Mouse (Mus musculus) layer of hippocampus, postnatal 10 days (tissue): ENCODE measurements around the gene Nxt1. TPM values are rescaled to one million over a fixed set of nuclear protein-coding genes. Genes with fewer than 3 reads are reported as not detected.
A peak's percentile ranks its signal among the peaks of the same experiment; 100 is the strongest.

Experiments
- DNase-seq, 2 experiments: peaks; one replicate each; pipeline ENCODE4 v3.0.0; 2021; ENCODE audit warnings: low spot score in 2 of 2
- long read RNA-seq: library from polyadenylated mRNA; stranded (forward); transcript quantifications from one replicate; pipeline ENCODE4 v2.0.0, GENCODE M21; 2023
- total RNA-seq, 2 experiments: library from RNA; stranded (reverse); gene quantifications; 2 replicates each; pipeline ENCODE4 v1.2.3; 2021

Nxt1 gene
- 10 to 100 TPM; 10.1 to 12.6 TPM for total RNA-seq
- long read RNA-seq, transcript Nxt1-201 (2 exons, 956 nt) = major isoform, 12 of 31 reads
- long read RNA-seq, partial matches to known transcripts = 15 of 31 reads
- long read RNA-seq, other reads (novel, unspliced or antisense) = 2 of 31 reads

- peak; percentile 99 to 100 for DNase-seq
Observed at GRCm38 (mm10) chr2:148672199-148673096, at the start of gene Nxt1. Gene Nxt1 (plus strand): TSS chr2:148672601.

GRCm38 (mm10) chr2:148623067-148623466, 49.3 kb upstream of the Nxt1 start:
- no peak for DNase-seq

GRCm38 (mm10) chr2:148624484-148624883, 47.9 kb upstream of the Nxt1 start:
- DNase-seq = no peak

- DNase-seq = no peak
Observed at GRCm38 (mm10) chr2:148627011-148627471, 45.4 kb upstream of the Nxt1 start.

- DNase-seq = no peak
Observed at GRCm38 (mm10) chr2:148631011-148631410, 41.4 kb upstream of the Nxt1 start.

- DNase-seq = no peak
Observed at GRCm38 (mm10) chr2:148631602-148632001, 40.8 kb upstream of the Nxt1 start.

- no peak for DNase-seq
Observed at GRCm38 (mm10) chr2:148634466-148634865, 37.9 kb upstream of the Nxt1 start.

GRCm38 (mm10) chr2:148642610-148643370, 29.6 kb upstream of the Nxt1 start:
- no peak for DNase-seq

GRCm38 (mm10) chr2:148644421-148645000, 27.9 kb upstream of the Nxt1 start:
- DNase-seq = no peak

GRCm38 (mm10) chr2:148650587-148651357, 21.6 kb upstream of the Nxt1 start:
- DNase-seq = no peak

GRCm38 (mm10) chr2:148654961-148655360, 17.4 kb upstream of the Nxt1 start:
- peak; percentile 80 to 85 for DNase-seq

GRCm38 (mm10) chr2:148663458-148663857, 8.9 kb upstream of the Nxt1 start:
- no peak for DNase-seq

- peak; percentile 87 to 90 for DNase-seq
Observed at GRCm38 (mm10) chr2:148677801-148678200, 5.4 kb downstream of the Nxt1 start.

GRCm38 (mm10) chr2:148679346-148679745, 6.9 kb downstream of the Nxt1 start:
- peak; percentile 46 to 57 for DNase-seq

GRCm38 (mm10) chr2:148680775-148681291, 8.4 kb downstream of the Nxt1 start, which contains the start of gene Gzf1:
Gene Gzf1 (plus strand): TSS chr2:148681023.
- DNase-seq = peak; percentile 98 to 99

- peak in 1 of 2 experiments; percentile 50 for DNase-seq
Observed at GRCm38 (mm10) chr2:148681461-148681891, 9.1 kb downstream of the Nxt1 start.

- DNase-seq = no peak
Observed at GRCm38 (mm10) chr2:148683031-148683430, 10.6 kb downstream of the Nxt1 start.

- no peak for DNase-seq
Observed at GRCm38 (mm10) chr2:148684972-148685371, 12.6 kb downstream of the Nxt1 start.

GRCm38 (mm10) chr2:148685709-148686108, 13.3 kb downstream of the Nxt1 start:
- DNase-seq = no peak

- no peak for DNase-seq
Observed at GRCm38 (mm10) chr2:148686862-148687261, 14.5 kb downstream of the Nxt1 start.
